Mouse (Mus musculus) neural tube, embryonic 14.5 days (tissue): ENCODE measurements around the gene Tepsin. TPM values are rescaled to one million over a fixed set of nuclear protein-coding genes. Genes with fewer than 3 reads are reported as not detected.

Experiments
- ATAC-seq: fragments of 200-750 bp; cut with Nextera tagmentation; 2 replicates; pipeline ENCODE4 v1.8.0; 2017; ENCODE audit warnings: low read depth, mild to moderate bottlenecking, moderate TSS enrichment, moderate library complexity
- H3K27ac ChIP-seq: fragments of 300-500 bp; sonication (generic); 2 replicates; pipeline ENCODE4 v1.5.1; 2014; ENCODE audit warnings: low read depth, mild to moderate bottlenecking, control low read depth, low read length, moderate library complexity, mixed read lengths
- H3K27me3 ChIP-seq: fragments of 300-500 bp; sonication (generic); 2 replicates; pipeline ENCODE4 v1.6.1; 2014; ENCODE audit warnings: low read length; ENCODE audit not compliant: control insufficient read depth, insufficient read depth
- H3K36me3 ChIP-seq: fragments of 300-500 bp; sonication (generic); 2 replicates; pipeline ENCODE4 v1.6.1; 2014; ENCODE audit warnings: low read length, mixed read lengths; ENCODE audit not compliant: control insufficient read depth, insufficient read depth
- H3K4me1 ChIP-seq: fragments of 300-500 bp; sonication (generic); 2 replicates; pipeline ENCODE4 v1.6.1; 2014; ENCODE audit warnings: low read length; ENCODE audit not compliant: control insufficient read depth, insufficient read depth
- H3K4me2 ChIP-seq: fragments of 300-500 bp; sonication (generic); 2 replicates; pipeline ENCODE4 v1.6.1; 2014; ENCODE audit warnings: mild to moderate bottlenecking, low read depth, low read length, control low read depth
- H3K4me3 ChIP-seq: fragments of 300-500 bp; sonication (generic); 2 replicates; pipeline ENCODE4 v1.5.1; 2014; ENCODE audit warnings: low read depth, low read length, control low read depth, mixed read lengths
- H3K9ac ChIP-seq: fragments of 300-500 bp; sonication (generic); replicated peaks from 2 replicates; pipeline ENCODE4 v1.6.1; 2014; ENCODE audit warnings: low read depth, mild to moderate bottlenecking, control low read depth, low read length, mixed read lengths
- H3K9me3 ChIP-seq: fragments of 300-500 bp; sonication (generic); 2 replicates; pipeline ENCODE4 v1.6.1; 2016; ENCODE audit warnings: low read length; ENCODE audit not compliant: control insufficient read depth
- WGBS: fragments of 180-500 bp; shearing (Covaris S2); extraction: QIAGEN DNeasy Blood & Tissue Kit; methylation state at CpG from one replicate; pipeline ENCODE4 v1.1.7; 2014; 5-methylcytosine and 5-hydroxymethylcytosine counted together
- polyA plus RNA-seq: library from polyadenylated mRNA; unstranded; fragments of >200 nt; fragmentation: Nextera tagmentation; extraction: Ambion mirVana; gene quantifications from 2 replicates; pipeline ENCODE4 v1.2.1, GENCODE M21; 2014

The Tepsin gene
- polyA plus RNA-seq = 20.7 and 21.1 TPM in 2 replicates

DNA sequence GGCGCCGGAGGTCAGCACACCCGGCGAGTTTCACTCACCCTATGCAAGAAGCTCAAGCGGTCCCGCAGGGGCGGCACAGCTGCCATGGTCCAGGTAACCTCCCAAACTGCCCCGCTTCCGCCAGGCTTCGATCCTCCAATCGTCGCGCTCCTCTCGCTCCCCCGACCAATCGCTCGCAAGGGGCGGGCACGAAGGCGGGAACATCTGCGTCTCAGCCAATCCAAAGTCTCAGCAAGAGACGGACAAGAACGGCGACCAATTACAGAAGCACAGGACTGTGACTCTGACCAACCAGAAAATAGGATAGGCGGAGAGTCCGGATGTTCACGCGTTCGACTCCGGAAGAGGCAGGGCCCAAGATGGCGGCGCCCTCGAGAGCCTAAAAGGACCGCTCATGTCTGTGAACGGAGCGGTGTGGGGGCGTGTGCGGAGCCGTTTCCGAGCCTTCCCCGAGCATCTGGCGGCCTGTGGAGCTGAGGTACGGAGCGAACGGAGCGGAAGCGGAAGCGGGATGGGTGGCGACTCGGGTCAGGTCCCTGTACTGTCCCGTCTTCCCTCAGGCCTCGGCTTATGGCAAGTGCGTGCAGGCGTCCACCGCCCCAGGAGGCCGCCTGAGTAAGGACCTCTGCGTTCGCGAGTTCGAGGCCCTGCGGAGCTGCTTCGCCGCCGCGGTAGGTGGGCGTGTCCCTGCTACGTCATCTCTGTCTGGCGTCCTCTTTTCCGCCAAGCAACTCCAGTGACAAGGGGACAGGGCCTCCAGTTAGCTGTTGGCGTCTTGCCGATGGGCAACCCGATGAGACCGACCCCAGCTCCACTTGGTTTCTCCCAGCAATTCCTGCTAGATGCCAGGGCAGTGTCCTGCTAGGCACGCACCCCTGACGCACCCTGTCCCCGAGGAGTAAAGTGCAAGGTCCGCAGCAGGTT is at the start of gene Tepsin, which contains the start of gene Ndufaf8:
Tepsin (minus strand) TSS at position 144 of the 924 bp plus-strand sequence.
Ndufaf8 (plus strand) TSS at position 341 of the 924 bp plus-strand sequence.
- peak within 1 kb of the TSS; percentile 79 for H3K4me2 ChIP-seq
- peak; percentile 97 for ATAC-seq
- H3K9ac ChIP-seq = peak within 1 kb of the TSS; percentile 80
- under 1% methylated on average over 77 of the region's 77 CpGs for WGBS
- no peaks in the 10 kb centered on the region for H3K9me3 ChIP-seq
- peaks cover 8% of the 10 kb centered on the region; the same call in 1 of the 2 replicates for H3K36me3 ChIP-seq
- H3K4me1 ChIP-seq = peaks cover 13% of the 10 kb centered on the region
- peak within 1 kb of the TSS; percentile 75 for H3K4me3 ChIP-seq
- H3K27ac ChIP-seq = peak within 1 kb of the TSS; percentile 92
- no peaks in the 10 kb centered on the region for H3K27me3 ChIP-seq

DNA sequence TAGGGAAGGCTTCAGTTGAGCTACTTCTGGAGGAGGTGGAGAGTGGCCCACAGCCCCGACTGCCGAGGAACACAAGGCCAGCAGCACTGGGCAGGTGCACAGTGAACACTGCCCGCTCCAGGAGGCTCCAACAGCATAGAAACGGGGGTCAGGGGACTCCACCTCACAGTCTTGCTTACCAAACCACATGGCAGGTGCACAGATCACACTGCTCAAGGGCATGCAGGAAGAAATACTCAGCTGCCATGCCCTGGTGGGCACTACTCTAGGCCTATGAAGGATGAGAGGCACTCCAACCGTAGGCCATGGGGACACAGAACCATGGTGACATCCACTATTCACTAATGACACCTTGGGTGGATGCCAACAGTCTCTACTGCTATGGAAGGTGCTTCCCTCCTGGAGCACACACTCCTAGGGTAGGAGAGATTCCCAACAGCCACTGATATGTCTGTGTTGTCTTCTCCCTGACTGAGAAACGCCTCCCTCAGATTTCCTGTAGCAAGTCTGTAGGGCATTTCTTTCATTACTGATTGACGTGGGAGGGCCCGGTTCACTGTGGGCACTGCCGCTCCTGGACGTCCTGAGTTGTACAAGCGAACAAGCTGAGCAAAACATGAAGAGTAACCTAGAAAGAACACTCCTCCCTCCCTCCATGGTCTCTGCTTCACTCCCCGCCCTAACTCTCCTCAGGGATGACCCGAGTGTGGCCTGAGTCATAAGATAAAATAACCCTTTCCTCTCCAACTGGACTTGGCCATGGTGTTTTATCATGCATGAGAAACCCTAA is 45.4 kb upstream of the Tepsin start:
- 78% methylated on average over 13 of the region's 13 CpGs for WGBS
- H3K9me3 ChIP-seq = no peaks in the 10 kb centered on the region
- no peak overlapping the region for H3K4me3 ChIP-seq
- H3K27me3 ChIP-seq = no peaks in the 10 kb centered on the region
- H3K36me3 ChIP-seq = peaks cover 3% of the 10 kb centered on the region; the same call in 1 of the 2 replicates
- no peak overlapping the region for H3K4me2 ChIP-seq
- no peak overlapping the region for H3K27ac ChIP-seq
- no peak for ATAC-seq
- H3K9ac ChIP-seq = no peak overlapping the region
- H3K4me1 ChIP-seq = peaks cover under 1% of the 10 kb centered on the region; the same call in 1 of the 2 replicates

GRCm38 (mm10) chr11:120142601-120143051 is 44.1 kb upstream of the Tepsin start:
- no peak overlapping the region for H3K4me3 ChIP-seq
- H3K36me3 ChIP-seq = peaks cover 3% of the 10 kb centered on the region; the same call in 1 of the 2 replicates
- no peak overlapping the region for H3K27ac ChIP-seq
- H3K4me1 ChIP-seq = no peaks in the 10 kb centered on the region; the same call in 1 of the 2 replicates
- 83% methylated on average over 3 of the region's 3 CpGs for WGBS
- ATAC-seq = no peak
- no peak overlapping the region for H3K4me2 ChIP-seq
- H3K9ac ChIP-seq = no peak overlapping the region
- no peaks in the 10 kb centered on the region for H3K27me3 ChIP-seq
- H3K9me3 ChIP-seq = no peaks in the 10 kb centered on the region

DNA sequence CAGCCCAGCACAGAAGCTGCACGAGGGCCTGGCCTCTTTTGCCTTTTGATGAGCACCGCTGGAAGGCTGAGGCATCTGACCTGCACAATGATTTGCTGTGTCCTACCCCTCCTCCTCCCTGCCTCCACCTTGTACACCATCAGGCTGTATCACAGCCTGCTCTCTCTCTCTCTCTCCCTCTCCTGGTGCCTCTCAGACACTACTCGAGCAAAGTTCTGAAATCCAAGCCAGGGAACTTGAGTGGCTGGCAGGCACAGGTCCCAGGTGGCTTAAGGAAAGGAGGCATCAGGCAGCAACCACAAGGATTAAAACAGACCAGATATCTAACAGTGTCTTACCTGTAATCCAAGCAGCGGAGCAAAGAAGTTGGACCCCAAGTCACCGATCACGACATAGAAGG is 41.7 kb upstream of the Tepsin start:
- H3K9ac ChIP-seq = no peak overlapping the region
- 72% methylated on average over 6 of the region's 6 CpGs for WGBS
- H3K4me3 ChIP-seq = no peak overlapping the region
- H3K36me3 ChIP-seq = no peaks in the 10 kb centered on the region; the same call in 1 of the 2 replicates
- H3K4me2 ChIP-seq = no peak overlapping the region
- H3K9me3 ChIP-seq = no peaks in the 10 kb centered on the region
- no peak for ATAC-seq
- H3K27me3 ChIP-seq = no peaks in the 10 kb centered on the region
- H3K27ac ChIP-seq = no peak overlapping the region
- peaks cover 3% of the 10 kb centered on the region; the same call in 1 of the 2 replicates for H3K4me1 ChIP-seq

- Histone ChIP-seq H3K4me3 (no peak overlapping the region), H3K4me2 (no peak overlapping the region), H3K27ac (no peak overlapping the region), H3K9ac (no peak overlapping the region), H3K27me3 (no peaks in the 10 kb centered on the region), H3K9me3 (no peaks in the 10 kb centered on the region), H3K36me3 (no peaks in the 10 kb centered on the region; the same call in 1 of the 2 replicates), H3K4me1 (peaks cover 3% of the 10 kb centered on the region; the same call in 1 of the 2 replicates)
- WGBS = 90% methylated on average over 10 of the region's 10 CpGs
- no peak for ATAC-seq
These were observed 40.8 kb upstream of the Tepsin start for GRCm38 (mm10) chr11:120139309-120139731.

DNA sequence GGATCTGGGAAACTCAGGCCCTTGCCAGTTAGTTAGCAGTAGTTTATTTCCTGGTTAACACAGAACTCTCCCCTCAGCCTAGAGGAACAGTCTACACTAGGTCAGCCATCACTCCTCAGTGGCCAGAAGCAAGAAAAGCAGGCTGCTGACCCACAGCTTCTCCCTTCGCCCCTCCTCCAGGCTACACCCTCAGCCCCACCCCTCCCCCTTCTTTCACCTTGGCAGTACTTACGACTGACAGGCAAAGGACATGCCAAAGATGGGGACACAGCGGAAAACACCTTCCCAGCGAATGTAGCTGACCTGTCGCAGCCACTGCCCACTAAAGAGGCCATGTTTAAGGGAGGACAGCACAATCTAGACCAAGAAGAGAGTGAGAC is 39.1 kb upstream of the Tepsin start:
- no peak overlapping the region for H3K9ac ChIP-seq
- no peak overlapping the region for H3K27ac ChIP-seq
- H3K36me3 ChIP-seq = peaks cover 6% of the 10 kb centered on the region; the same call in 1 of the 2 replicates
- H3K27me3 ChIP-seq = no peaks in the 10 kb centered on the region
- no peak for ATAC-seq
- no peak overlapping the region for H3K4me2 ChIP-seq
- no peaks in the 10 kb centered on the region for H3K9me3 ChIP-seq
- 49% methylated on average over 5 of the region's 5 CpGs for WGBS
- H3K4me1 ChIP-seq = peaks cover 3% of the 10 kb centered on the region; the same call in 1 of the 2 replicates
- no peak overlapping the region for H3K4me3 ChIP-seq

DNA sequence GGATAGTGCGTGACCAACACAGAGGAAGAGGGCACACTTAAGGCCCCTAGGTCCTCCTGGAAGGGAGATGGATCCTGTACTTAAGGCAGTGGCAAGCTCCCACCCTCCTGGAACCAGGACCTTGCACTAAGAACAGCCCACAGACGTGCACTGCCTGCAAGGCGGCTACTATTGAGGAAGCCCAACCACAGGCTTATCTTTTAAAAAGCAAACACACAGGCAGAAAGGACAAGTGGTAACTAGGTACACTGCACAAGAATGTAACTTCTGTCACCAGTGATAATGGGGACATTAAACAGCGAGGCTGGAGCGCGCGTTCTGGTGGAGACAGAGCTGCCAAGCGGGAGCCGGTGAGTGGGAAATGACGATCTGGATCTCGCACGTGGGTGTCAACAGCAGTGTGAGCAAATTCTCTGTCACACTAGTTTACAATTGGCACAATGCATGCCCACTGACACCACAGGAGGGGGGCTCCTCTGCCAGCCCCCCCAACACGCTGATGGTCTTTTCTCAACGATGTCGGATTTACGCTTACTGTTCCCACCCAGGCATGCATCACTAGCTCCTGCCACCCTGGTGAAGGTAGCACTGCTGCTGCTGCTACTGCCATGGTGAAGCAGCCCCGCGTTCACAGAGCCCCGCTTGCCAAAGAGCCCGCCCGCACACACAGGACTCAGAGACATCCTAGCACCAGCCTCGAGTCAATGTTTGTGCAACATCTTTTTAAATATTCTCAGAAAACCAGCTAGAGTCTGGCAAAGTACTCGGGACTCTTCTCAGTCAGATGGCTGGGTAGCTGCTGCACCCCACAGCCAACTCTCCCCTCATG is 38.5 kb upstream of the Tepsin start:
- H3K4me1 ChIP-seq = peaks cover 3% of the 10 kb centered on the region; the same call in 1 of the 2 replicates
- no peaks in the 10 kb centered on the region for H3K9me3 ChIP-seq
- no peak for ATAC-seq
- H3K36me3 ChIP-seq = peaks cover 6% of the 10 kb centered on the region; the same call in 1 of the 2 replicates
- no peak overlapping the region for H3K4me3 ChIP-seq
- WGBS = 50% methylated on average over 23 of the region's 23 CpGs
- H3K27me3 ChIP-seq = no peaks in the 10 kb centered on the region
- H3K9ac ChIP-seq = no peak overlapping the region
- no peak overlapping the region for H3K4me2 ChIP-seq
- H3K27ac ChIP-seq = no peak overlapping the region

DNA sequence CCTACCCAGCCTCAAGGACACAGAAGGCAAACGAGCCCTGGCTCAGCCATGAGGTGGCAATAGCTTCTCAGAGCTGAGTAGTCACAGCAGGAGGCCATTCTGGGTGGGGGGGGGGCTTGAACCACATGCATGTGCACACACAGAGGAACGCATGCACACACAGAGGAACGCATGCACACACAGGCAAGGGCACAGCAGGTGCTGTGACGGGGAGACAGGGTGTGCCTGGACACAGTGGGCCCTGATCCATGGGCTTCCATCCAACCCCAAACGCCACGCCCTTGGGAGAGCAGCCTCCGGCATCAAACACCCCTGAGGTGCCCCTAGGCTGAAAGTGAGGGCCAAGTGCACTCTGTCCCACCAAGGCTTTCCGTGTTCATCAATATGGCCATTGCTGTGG is 37.7 kb upstream of the Tepsin start:
- Histone ChIP-seq H3K36me3 (peaks cover 6% of the 10 kb centered on the region; the same call in 1 of the 2 replicates), H3K27ac (no peak overlapping the region), H3K9me3 (no peaks in the 10 kb centered on the region), H3K4me2 (no peak overlapping the region), H3K4me1 (peaks cover 3% of the 10 kb centered on the region; the same call in 1 of the 2 replicates), H3K9ac (no peak overlapping the region), H3K27me3 (no peaks in the 10 kb centered on the region), H3K4me3 (no peak overlapping the region)
- WGBS = 81% methylated on average over 8 of the region's 8 CpGs
- ATAC-seq = no peak
